Mouse (Mus musculus): ENCODE measurements at regions not wholly inside any gene's neighbourhood (a gene's known extent, or its start where the extent isn't known, plus 50 kb on each side); places are given as distances from the start of the nearest gene placed in this dataset.
"Not testable (repeated sequence)": the region's sequence is repeated elsewhere in the genome, so short reads cannot be mapped to it uniquely, and the experiment has no call there.

DNA sequence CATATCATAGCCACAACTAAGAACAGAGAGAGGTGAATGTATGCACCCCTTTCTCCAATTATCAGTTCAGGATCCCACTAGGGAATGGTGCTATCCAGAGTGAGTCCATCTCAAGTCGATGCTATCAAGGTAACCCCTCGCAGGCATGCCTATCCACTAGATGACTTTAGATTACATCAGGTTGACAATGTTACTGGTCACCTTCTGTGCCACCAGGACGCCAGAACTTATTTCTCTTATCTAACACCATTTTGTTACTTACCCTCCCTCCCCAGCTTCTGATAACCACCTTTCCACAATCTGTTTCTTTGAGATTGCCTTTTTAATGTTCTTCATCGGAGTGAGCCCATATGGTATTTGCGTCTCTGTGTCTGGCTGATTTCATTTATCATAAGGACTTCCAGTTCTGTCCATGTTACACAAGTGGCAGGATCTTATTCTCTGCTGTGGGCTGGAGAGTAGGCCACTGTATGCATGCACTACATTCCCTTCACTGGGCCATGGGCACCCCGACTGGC, 57.9 kb upstream of the Klf13 start:
- no peak for DNase-seq (ENCODE audit: low read depth)

DNA sequence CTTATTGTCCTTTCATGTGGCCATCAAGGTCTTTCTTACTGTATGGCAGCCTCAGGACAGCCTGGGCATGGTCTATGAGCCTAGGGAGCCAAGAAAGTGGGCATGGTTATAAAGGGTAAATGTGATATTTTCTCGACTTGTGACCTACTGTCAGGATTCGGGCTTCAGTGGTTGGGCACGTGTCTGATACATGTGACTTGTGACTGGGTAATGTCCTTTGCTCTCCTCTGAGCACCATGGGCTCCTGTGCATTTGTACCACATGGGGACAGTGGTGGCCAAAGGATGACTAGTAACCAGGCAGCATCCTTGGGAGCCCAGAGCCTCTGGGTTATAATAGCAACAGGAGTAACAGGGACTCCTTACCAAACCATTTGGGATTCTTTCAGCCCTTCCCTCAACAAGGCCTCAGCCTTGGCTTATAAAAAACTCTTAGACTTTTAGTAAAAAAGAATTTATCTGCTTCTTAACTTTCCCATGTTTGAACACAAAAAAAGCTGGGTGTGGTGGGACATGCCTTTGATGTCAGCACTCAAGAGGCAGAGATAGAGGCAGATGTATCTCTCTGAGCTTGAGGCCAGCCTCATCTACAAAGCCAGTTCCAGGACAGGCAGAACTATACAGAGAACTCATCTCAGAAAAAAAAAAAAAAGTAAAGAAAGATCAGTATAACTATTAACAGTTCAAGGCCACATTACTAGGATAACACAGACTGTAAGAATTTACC, 56.7 kb upstream of the Klf13 start:
- DNase-seq (ENCODE audit: low read depth), result no peak

DNA sequence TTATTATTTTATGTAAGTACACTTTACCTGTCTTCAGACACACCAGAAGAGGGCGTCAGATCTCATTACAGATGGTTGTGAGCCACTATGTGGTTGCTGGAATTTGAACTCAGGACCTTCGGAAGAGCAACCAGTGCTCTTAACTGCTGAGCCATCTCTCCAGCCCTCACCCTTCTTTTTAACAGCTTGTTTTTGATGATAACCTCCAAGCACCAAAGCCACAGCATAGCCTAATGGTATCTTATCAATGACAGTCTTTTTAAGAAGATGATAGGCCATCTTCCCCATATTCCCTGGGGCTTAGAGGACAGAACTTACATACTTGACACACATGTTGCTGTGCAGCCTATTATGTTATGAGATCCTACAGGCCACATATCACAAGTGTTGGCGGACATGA, 56.1 kb upstream of the Klf13 start:
- not testable (repeated sequence) for DNase-seq (ENCODE audit: low read depth)

DNA sequence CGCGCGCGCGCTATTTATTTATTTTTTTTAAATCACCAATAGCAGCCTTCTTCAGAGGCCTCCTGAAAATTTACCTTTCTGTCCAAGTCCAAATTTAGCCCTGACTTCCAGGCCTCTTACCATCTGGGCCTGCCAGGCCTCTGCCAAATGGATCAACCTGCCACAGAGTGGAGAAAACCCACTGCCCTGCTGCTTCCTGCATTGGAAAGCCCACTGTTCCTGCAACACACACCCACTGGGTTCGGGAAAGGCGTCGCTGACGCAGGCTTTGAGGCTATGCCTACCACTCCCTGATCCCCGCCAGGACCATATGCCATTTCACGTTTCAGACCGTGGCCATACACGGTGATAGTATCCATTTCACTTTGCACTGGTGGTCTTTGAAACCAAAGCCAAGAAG, 53.4 kb upstream of the Klf13 start:
- no peak for DNase-seq (ENCODE audit: low read depth)

DNA sequence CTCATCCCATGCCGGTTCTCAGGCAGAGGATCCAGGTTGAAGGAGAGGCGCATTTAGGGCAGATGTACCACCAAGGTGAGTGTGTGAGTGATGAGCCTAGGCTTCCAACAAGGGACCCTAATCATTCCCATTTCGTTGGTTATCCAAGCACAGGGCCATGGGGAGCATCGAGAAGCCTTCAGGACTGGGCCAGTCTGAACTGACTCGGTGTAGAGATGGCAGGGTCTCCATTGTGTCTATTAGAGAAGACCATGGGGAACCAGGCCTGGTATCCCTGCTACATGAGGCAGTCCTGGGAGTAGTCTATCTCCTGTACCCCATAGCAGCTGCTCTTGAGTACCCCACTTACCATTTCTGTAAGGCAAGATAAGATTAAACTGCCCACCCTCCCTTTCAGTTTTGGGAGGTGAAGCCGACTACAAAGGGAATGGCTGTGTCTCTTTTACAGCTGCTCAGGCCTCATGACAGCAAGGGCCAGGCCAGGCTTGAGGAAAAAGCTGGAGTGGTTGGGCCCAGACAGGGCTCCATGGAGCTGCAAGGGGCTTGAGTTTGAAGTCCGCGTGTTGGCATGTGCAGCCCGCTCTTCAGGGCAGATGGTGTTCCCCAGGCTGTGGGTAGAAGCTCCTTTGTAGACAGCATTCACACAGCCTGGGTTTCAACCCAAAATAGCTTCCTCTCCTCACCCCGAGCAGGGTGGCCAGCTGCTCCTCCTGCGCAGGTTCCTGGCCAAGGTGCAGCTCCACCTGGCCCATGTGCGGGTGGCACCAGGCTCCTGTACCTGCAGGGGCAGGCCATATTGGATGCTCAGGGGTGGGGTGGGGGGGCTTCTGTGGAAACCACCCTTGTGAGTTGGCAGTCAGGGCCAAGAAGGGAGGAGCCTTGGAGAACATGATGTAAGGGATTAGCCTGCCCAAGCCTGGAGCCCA, 52.6 kb upstream of the Klf13 start:
- no peak for DNase-seq (ENCODE audit: low read depth)

DNA sequence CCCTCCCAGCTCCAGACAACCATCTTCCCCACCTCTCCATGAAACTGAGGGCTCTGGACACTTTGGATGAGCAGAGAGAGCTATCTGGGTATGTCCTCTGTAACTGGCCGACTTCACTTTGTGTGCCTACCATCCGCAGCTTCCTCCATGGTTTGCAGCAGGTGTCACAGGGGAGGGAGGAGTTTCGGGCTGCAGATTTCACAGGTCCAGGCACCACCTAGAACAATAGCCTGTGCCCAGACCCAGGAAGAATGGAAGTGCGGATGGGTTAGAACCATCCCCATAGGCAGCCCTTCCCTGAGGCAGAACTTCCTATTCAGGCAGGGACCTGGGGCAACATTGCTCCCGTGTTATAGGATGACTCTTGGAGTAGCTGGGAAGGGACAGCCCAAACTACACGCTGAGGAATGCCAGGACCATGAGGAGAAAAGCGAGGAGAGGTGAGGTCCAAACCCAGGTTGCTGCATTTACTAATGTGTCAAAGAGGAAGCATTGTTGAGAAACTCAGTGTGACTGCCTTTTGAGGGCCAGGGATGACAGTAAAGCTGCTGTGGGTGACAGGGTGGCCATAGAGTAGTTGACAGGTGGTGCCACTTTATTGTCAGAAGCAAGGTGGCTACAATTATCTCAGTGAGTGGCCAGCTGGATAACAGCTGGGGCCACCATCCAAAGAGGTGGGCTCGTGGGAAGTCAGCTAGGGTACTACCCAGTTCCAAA, 51.8 kb upstream of the Klf13 start:
- no peak for DNase-seq (ENCODE audit: low read depth)

DNA sequence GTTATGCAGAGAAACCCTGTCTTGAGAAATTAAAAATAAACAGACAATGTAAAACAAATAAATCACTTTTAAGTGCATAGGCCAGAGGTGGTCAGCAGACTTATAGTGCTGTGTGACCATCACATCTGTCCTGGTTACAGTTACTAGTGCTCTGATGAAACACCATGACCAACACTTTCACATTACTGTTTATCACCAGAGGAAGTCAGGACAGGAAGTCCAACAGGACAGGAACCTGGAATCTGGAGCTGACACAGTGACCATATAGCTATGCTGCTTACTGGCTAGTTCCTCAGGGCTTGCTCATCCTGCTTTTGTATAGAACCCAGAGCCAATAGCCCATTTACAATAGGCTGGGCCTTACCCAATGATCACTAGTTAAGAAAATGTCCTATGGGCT, 51.0 kb upstream of the Klf13 start:
- DNase-seq (ENCODE audit: low read depth), result no peak

All from fibroblast of lung, adult 2 months (primary cell).